Mouse (Mus musculus): Measurements from ENCODE around the gene Lmbrd2.
"Not testable (repeated sequence)": the region's sequence is repeated elsewhere in the genome, so short reads cannot be mapped to it uniquely, and the experiment has no call there.

Gene Lmbrd2

GRCm38 (mm10) chr15:9132693-9133443 lies 7.5 kb upstream of the Lmbrd2 start:
- DNase-seq (ENCODE audit: extremely low spot score, low read depth, low spot score) = no peak

- DNase-seq (ENCODE audit: extremely low spot score, low read depth, low spot score) = no peak
Measured at GRCm38 (mm10) chr15:9134891-9135507, 5.4 kb upstream of the Lmbrd2 start.

DNA sequence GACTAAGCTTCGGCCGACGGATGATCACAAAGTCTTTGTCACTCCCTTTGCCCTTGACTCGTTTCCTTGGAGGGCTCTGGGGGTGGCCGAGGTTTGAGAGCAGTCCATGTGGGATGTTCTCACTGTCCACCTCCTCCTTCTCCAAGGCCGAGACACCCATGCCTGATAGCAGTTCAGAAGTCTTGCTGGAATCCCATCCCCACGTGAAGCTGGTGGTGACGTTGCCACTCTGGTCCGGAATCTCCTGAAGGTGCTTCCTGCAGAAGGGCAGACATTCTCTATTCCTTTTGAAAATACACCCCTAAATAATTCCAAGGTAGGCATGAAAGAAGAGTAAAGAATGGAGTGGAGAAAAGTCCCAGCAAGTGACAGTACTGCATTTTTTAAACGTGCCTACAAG lies 903 bp upstream of the Lmbrd2 start:
- DNase-seq (ENCODE audit: extremely low spot score, low read depth, low spot score) = no peak

GRCm38 (mm10) chr15:9140684-9141171 lies 378 bp downstream of the Lmbrd2 start:
- no peak for DNase-seq (ENCODE audit: extremely low spot score, low read depth, low spot score)

DNA sequence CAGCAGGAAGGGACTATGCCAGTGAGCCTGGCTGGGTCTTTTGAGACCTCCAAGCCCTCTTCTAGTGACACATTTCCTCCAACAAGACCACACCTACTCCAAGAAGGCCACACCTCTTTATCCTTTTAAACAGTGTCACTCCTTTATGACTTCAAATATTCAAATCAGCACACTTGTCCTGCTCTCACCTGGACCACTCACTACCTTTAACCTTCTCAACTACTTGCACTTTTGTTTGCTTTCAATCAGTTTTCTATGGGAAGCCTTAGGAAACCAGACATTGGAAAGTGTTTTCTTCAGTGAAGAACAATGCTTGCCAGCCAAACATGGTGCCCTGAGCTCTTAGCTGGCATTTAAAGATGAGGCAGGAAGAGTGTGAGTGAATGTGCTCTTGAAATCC lies 15.0 kb downstream of the Lmbrd2 start, which contains the start of gene Skp2:
TSS of gene Skp2 (minus strand) at position 101 of the 400 bp plus-strand sequence.
- DNase-seq (ENCODE audit: extremely low spot score, low read depth, low spot score) = no peak

DNA sequence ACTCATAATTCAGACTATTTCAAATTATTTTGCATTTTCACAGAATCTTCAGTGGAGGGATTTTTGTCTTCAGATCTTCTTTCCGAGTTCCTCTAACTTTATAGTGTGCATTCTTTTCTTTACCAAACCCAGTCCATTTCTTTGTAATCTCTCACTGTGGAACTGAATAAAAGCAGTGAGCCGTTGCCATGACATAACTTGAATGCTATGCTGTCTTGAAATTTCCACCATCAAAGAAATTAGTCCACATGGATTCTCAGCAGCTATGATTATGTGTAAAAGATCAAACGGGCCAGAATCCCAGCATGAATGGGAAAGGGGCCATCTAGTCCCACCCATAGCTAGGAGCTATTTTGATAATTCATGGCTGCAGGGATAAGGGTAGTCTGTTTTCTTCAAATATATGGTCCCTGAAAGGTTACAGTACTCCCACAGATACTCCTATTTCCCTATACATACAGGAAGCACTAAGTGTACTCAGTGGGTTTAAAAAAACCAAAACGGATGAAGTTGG lies 22.3 kb downstream of the Lmbrd2 start:
- DNase-seq (ENCODE audit: extremely low spot score, low read depth, low spot score) = no peak

- no peak for DNase-seq (ENCODE audit: extremely low spot score, low read depth, low spot score)
Measured at GRCm38 (mm10) chr15:9164125-9164524, 23.8 kb downstream of the Lmbrd2 start.

DNA sequence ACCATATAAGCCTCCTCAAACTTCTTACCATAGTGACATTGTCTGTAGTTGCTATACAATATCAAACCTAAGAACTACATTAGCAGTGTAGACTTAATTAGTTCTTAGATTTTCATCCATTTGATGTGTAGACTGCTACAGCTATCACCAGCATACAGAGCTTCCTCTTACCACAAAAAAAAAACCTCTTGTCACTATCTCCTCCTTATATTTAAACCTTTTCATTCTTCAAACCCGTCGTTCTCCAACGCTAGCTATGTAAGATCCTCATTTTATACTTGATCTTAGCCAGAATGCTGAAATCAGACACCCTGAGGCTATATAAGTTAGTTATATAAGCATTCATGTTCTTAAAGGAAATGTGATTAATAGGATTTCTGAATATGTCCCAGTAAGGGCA lies 36.7 kb downstream of the Lmbrd2 start:
- no peak for DNase-seq (ENCODE audit: extremely low spot score, low read depth, low spot score)

GRCm38 (mm10) chr15:9183995-9184394 lies 43.6 kb downstream of the Lmbrd2 start:
- no peak for DNase-seq (ENCODE audit: extremely low spot score, low read depth, low spot score)

DNA sequence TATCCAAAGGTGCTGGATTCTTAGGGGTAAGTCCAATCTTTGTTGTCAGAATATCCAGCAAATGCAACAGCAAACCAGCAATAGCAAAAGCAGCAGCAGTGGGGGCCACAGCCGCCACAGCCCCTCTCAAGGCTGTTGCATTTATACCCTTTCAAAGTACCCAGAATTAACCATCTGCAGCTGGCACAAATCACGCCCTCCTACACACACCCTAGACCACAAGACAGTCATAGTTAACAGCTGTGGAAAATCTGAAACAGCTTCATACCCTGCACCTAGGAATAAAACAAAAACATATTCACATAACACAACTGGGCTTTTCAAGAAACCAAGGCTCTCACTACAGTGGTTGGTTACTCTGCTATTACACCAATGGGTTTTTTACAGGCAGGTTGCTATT lies 49.4 kb downstream of the Lmbrd2 start:
- DNase-seq (ENCODE audit: extremely low spot score, low read depth, low spot score) = no peak

DNA sequence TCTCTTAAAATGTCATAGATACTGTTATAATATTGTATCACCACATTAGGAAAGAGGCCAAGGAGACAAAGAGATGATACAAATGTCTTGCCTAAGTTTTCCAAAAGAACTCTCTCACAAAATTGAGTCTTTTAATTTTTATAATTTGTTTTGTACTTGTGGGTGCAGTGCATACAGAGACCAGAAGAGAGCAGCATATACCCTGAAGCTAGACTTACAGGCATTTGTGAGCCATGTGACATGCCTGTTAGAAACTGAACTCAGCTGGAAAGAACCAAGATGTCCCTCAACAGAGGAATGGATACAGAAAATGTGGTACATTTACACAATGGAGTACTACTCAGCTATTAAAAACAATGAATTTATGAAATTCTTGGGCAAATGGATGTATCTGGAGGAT lies 52.3 kb downstream of the Lmbrd2 start:
- DNase-seq (ENCODE audit: extremely low spot score, low read depth, low spot score) = not testable (repeated sequence)

- DNase-seq (ENCODE audit: extremely low spot score, low read depth, low spot score) = no peak
Measured at GRCm38 (mm10) chr15:9198421-9198820, 58.1 kb downstream of the Lmbrd2 start.

- DNase-seq (ENCODE audit: extremely low spot score, low read depth, low spot score) = no peak
Measured at GRCm38 (mm10) chr15:9211891-9212290, 71.5 kb downstream of the Lmbrd2 start.

- DNase-seq (ENCODE audit: extremely low spot score, low read depth, low spot score) = not testable (repeated sequence)
Measured at GRCm38 (mm10) chr15:9213026-9213425, 72.7 kb downstream of the Lmbrd2 start.

GRCm38 (mm10) chr15:9213431-9213830 lies 73.1 kb downstream of the Lmbrd2 start:
- not testable (repeated sequence) for DNase-seq (ENCODE audit: extremely low spot score, low read depth, low spot score)

- no peak for DNase-seq (ENCODE audit: extremely low spot score, low read depth, low spot score)
Measured at GRCm38 (mm10) chr15:9216446-9216845, 76.1 kb downstream of the Lmbrd2 start.

DNA sequence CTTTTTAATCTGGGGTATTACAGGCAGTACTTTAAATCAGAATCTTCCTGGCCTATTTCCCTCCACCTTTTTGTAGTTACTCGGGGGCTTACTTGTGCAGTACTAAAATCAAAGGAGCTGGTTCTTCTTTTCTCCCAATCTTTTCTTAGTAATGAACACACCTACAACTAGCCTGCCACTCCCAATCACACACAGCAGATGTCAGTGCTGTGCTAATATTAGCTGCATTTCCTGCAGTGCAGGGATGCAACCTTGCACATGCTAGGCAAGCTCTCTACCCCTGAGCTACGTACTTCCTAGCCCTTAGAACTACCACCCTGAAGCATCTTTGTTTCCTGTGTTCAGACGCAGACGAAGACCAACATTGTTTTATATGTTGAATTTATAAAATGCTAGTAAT lies 90.6 kb downstream of the Lmbrd2 start:
- DNase-seq (ENCODE audit: extremely low spot score, low read depth, low spot score) = not testable (repeated sequence)

GRCm38 (mm10) chr15:9246345-9246744 lies 106.0 kb downstream of the Lmbrd2 start:
- no peak for DNase-seq (ENCODE audit: extremely low spot score, low read depth, low spot score)

All from hindlimb bud, embryonic 11.5 days (tissue).